Mouse (Mus musculus) G1E (cell line): ENCODE data around the gene Dop1b. TPM values are rescaled to one million over a fixed set of nuclear protein-coding genes. Genes with fewer than 3 reads are reported as not detected.

Experiments used
- ATAC-seq: 2 replicates; pipeline ENCODE4 v1.8.0; 2016; ENCODE audit warnings: mild to moderate bottlenecking; ENCODE audit not compliant: insufficient number of reproducible peaks, poor library complexity, low FRiP score, severe bottlenecking; ENCODE audit errors: extremely low read depth
- DNase-seq: peaks from one replicate; pipeline ENCODE4 v3.0.0; 2012; ENCODE audit warnings: low spot score
- H3K27me3 ChIP-seq: 2 replicates; pipeline ENCODE4 v1.6.1; 2012; ENCODE audit warnings: mild to moderate bottlenecking, low read length, inconsistent platforms; ENCODE audit not compliant: insufficient read depth
- H3K36me3 ChIP-seq: replicated peaks from 2 replicates; pipeline ENCODE3; 2012; ENCODE audit warnings: mild to moderate bottlenecking, inconsistent platforms
- H3K4me1 ChIP-seq: 2 replicates; pipeline ENCODE4 v1.6.1; 2012; ENCODE audit warnings: low read depth, low read length, inconsistent platforms, mixed read lengths; ENCODE audit not compliant: insufficient read depth
- H3K4me3 ChIP-seq: 2 replicates; pipeline ENCODE4 v1.5.1; 2012; ENCODE audit warnings: low read depth, mild to moderate bottlenecking, inconsistent platforms, low read length, moderate library complexity, mixed read lengths
- H3K9me3 ChIP-seq: replicated peaks from 2 replicates; pipeline ENCODE4 v1.6.1; 2012; ENCODE audit warnings: inconsistent platforms
- CTCF ChIP-seq: IDR thresholded peaks from 2 replicates; pipeline ENCODE4 v1.5.1; 2012; ENCODE audit warnings: low read depth, low read length, inconsistent platforms, mixed read lengths
- GATA1 ChIP-seq: IDR thresholded peaks from 2 replicates; pipeline ENCODE4 v1.6.1; 2012; ENCODE audit warnings: borderline replicate concordance, low read length, inconsistent platforms, mixed read lengths
- GATA2 ChIP-seq: IDR thresholded peaks from 2 replicates; pipeline ENCODE4 v1.6.1; 2012; ENCODE audit warnings: low read depth, low read length, inconsistent platforms, borderline replicate concordance
- POLR2AphosphoS5 ChIP-seq: IDR thresholded peaks from 2 replicates; pipeline ENCODE4 v1.6.1; 2012; ENCODE audit warnings: low read depth, low read length, inconsistent platforms; ENCODE audit not compliant: insufficient replicate concordance
- TAL1 ChIP-seq: conservative IDR thresholded peaks from 2 replicates; pipeline ENCODE4 v1.6.1; 2012; ENCODE audit warnings: low read depth, low read length, inconsistent platforms, mixed read lengths
- polyA plus RNA-seq: library from polyadenylated mRNA; stranded (reverse); fragments of >175 nt; gene quantifications from 2 replicates; pipeline ENCODE4 v1.2.3, GENCODE M21; 2012
- total RNA-seq, 2 experiments: library from RNA; stranded (forward) in 1 of 2; stranded (reverse) in 1 of 2; fragments of 200-1000 nt in 1 of 2; fragments of >200 nt in 1 of 2; fragmentation: Nextera tagmentation in 1 of 2; gene quantifications; 2 replicates each; pipeline ENCODE4 v1.2.3; 2014 to 2017

The Dop1b gene
- total and polyA plus RNA-seq, 3 experiments, result 1.2 to 3.2 (median 1.6) TPM

- H3K4me3 ChIP-seq, result peak overlapping the region; percentile 97; the same call in 1 of the 2 replicates
- no peak for ATAC-seq
- peaks cover 35% of the 10 kb centered on the region for H3K4me1 ChIP-seq
- DNase-seq, result no peak
- H3K27me3 ChIP-seq, result no peaks in the 10 kb centered on the region
- TF ChIP-seq GATA2 (no peak), POLR2AphosphoS5 (no peak), TAL1 (no peak), GATA1 (no peak), CTCF (no peak)
- no peaks in the 10 kb centered on the region for H3K9me3 ChIP-seq
- peaks cover 46% of the 10 kb centered on the region for H3K36me3 ChIP-seq
These were observed 121.8 kb downstream of the Dop1b start for GRCm38 (mm10) chr16:93833551-93833950.

- Histone ChIP-seq H3K9me3 (no peaks in the 10 kb centered on the region), H3K36me3 (peaks cover 52% of the 10 kb centered on the region), H3K27me3 (no peaks in the 10 kb centered on the region), H3K4me3 (no peak overlapping the region), H3K4me1 (peaks cover 35% of the 10 kb centered on the region)
- ATAC-seq (no peak), DNase-seq (no peak)
- TF ChIP-seq TAL1 (no peak), GATA2 (no peak), GATA1 (no peak), POLR2AphosphoS5 (no peak), CTCF (no peak)
These were observed 122.4 kb downstream of the Dop1b start for GRCm38 (mm10) chr16:93834076-93834475.

GRCm38 (mm10) chr16:93839049-93839448 is 127.3 kb downstream of the Dop1b start:
- no peak for TF ChIP-seq TAL1
- TF ChIP-seq CTCF, result no peak
- no peak for TF ChIP-seq GATA2
- no peak for TF ChIP-seq POLR2AphosphoS5
- TF ChIP-seq GATA1, result no peak
- DNase-seq, result no peak
- Histone ChIP-seq H3K4me1 (peaks cover 21% of the 10 kb centered on the region), H3K4me3 (no peak overlapping the region), H3K36me3 (peaks cover 67% of the 10 kb centered on the region), H3K9me3 (no peaks in the 10 kb centered on the region), H3K27me3 (no peaks in the 10 kb centered on the region)
- ATAC-seq, result no peak

GRCm38 (mm10) chr16:93850527-93850926 is 138.8 kb downstream of the Dop1b start:
- DNase-seq (no peak), ATAC-seq (no peak)
- Histone ChIP-seq H3K27me3 (no peaks in the 10 kb centered on the region), H3K4me3 (no peak overlapping the region), H3K36me3 (peaks cover 93% of the 10 kb centered on the region), H3K9me3 (no peaks in the 10 kb centered on the region), H3K4me1 (no peaks in the 10 kb centered on the region)
- TF ChIP-seq GATA1 (no peak), CTCF (no peak), POLR2AphosphoS5 (no peak), TAL1 (no peak), GATA2 (no peak)

GRCm38 (mm10) chr16:93859967-93860366 is 148.3 kb downstream of the Dop1b start:
- ATAC-seq, result no peak
- Histone ChIP-seq H3K27me3 (no peaks in the 10 kb centered on the region), H3K4me1 (no peaks in the 10 kb centered on the region), H3K9me3 (no peaks in the 10 kb centered on the region), H3K36me3 (peaks cover 96% of the 10 kb centered on the region), H3K4me3 (no peak overlapping the region)
- no peak for TF ChIP-seq GATA2
- TF ChIP-seq POLR2AphosphoS5, result no peak
- TF ChIP-seq CTCF, result no peak
- TF ChIP-seq GATA1, result no peak
- no peak for TF ChIP-seq TAL1
- no peak for DNase-seq

Other genes starting within 250 kb of the Dop1b start
- 3.4 and 11.6 TPM in 2 replicates for gene Setd4, start 107.8 kb upstream of the Dop1b start, total RNA-seq (2014; fragmentation: Nextera tagmentation)
- gene Setd4, start 107.8 kb upstream of the Dop1b start, total RNA-seq (2017), result 4.9 and 6.8 TPM in 2 replicates
- gene Setd4, start 107.8 kb upstream of the Dop1b start, polyA plus RNA-seq, result 1.9 and 2.6 TPM in 2 replicates
- gene Cbr1, start 106.1 kb upstream of the Dop1b start, total RNA-seq (2014; fragmentation: Nextera tagmentation), result 21.6 and 26.6 TPM in 2 replicates
- 20.5 and 23.4 TPM in 2 replicates for gene Cbr1, start 106.1 kb upstream of the Dop1b start, total RNA-seq (2017)
- 46.9 and 57.7 TPM in 2 replicates for gene Cbr1, start 106.1 kb upstream of the Dop1b start, polyA plus RNA-seq
- 1.1 and 1.3 TPM in 2 replicates for gene Gm5678, start 83.8 kb upstream of the Dop1b start, total RNA-seq (2014; fragmentation: Nextera tagmentation)
- gene Gm5678, start 83.8 kb upstream of the Dop1b start, total RNA-seq (2017), result not detected in 2 replicates
- not detected in 2 replicates for gene Gm5678, start 83.8 kb upstream of the Dop1b start, polyA plus RNA-seq
- not detected in 2 replicates for gene Cbr3, start 28.7 kb upstream of the Dop1b start, total RNA-seq (2014; fragmentation: Nextera tagmentation)
- not detected in 2 replicates for gene Cbr3, start 28.7 kb upstream of the Dop1b start, total RNA-seq (2017)
- not detected in 2 replicates for gene Cbr3, start 28.7 kb upstream of the Dop1b start, polyA plus RNA-seq
- 88.5 and 109 TPM in 2 replicates for gene Morc3, start 120.2 kb downstream of the Dop1b start, total RNA-seq (2014; fragmentation: Nextera tagmentation)
- 73.5 and 76.3 TPM in 2 replicates for gene Morc3, start 120.2 kb downstream of the Dop1b start, total RNA-seq (2017)
- 13.9 and 17.1 TPM in 2 replicates for gene Morc3, start 120.2 kb downstream of the Dop1b start, polyA plus RNA-seq
- 36.3 and 41.9 TPM in 2 replicates for gene Chaf1b, start 172.0 kb downstream of the Dop1b start, total RNA-seq (2014; fragmentation: Nextera tagmentation)
- 49.7 and 53.1 TPM in 2 replicates for gene Chaf1b, start 172.0 kb downstream of the Dop1b start, total RNA-seq (2017)
- gene Chaf1b, start 172.0 kb downstream of the Dop1b start, polyA plus RNA-seq, result 50.3 and 67.9 TPM in 2 replicates